In genomic region chr10:119039732-119040131, GRCm38 (mm10) we compare ENCODE assay signal across 21 mouse cellular contexts.
DNase-seq lines count a peak whose midpoint lies in the region; ATAC-seq and TF ChIP-seq lines count a peak whose summit lies in the region.
"Had no signal": no experiment of that assay in that cellular context is flagged by ENCODE, and none has a peak within 500 bp of the region (broad histone marks: within the 10 kb centered on the region; RNA-seq: fewer than 3 reads in every experiment).

No protein-coding gene starts in this region.

- no peak overlapping the region for H3K9ac ChIP-seq in lung, postnatal 0 days (replicated peaks; ENCODE audit: low read depth)
- H3K9ac ChIP-seq: embryonic facial prominence, embryonic 15.5 days; heart, embryonic 13.5 days; hindbrain, embryonic 14.5 days; limb, embryonic 15.5 days; liver, postnatal 0 days; neural tube, embryonic 12.5 days had no signal

- H3K4me2 ChIP-seq in lung, postnatal 0 days (replicated peaks; ENCODE audit: low read depth, low read length), result no peak overlapping the region
- H3K4me2 ChIP-seq: embryonic facial prominence, embryonic 15.5 days; heart, embryonic 13.5 days; hindbrain, embryonic 14.5 days; limb, embryonic 15.5 days; midbrain, embryonic 11.5 days; neural tube, embryonic 12.5 days had no signal

- H3K36me3 ChIP-seq in kidney, adult 2 months (ENCODE audit: control insufficient read depth, insufficient read depth, low read length), result no peaks in the 10 kb centered on the region
- no peaks in the 10 kb centered on the region for H3K36me3 ChIP-seq in lung, postnatal 0 days (ENCODE audit: insufficient read depth, low read length)
- H3K36me3 ChIP-seq: embryonic facial prominence, embryonic 15.5 days; heart, embryonic 13.5 days; limb, embryonic 15.5 days; neural tube, embryonic 12.5 days had no signal

- H3K27me3 ChIP-seq in kidney, adult 2 months (replicated peaks; ENCODE audit: control insufficient read depth, insufficient read depth, low read length), result no peaks in the 10 kb centered on the region
- H3K27me3 ChIP-seq in lung, postnatal 0 days (replicated peaks; ENCODE audit: insufficient read depth, low read length), result no peaks in the 10 kb centered on the region
- no peaks in the 10 kb centered on the region for H3K27me3 ChIP-seq in cerebellum, adult 2 months (ENCODE audit: control insufficient read depth, insufficient read depth, low read length)
- H3K27me3 ChIP-seq: embryonic facial prominence, embryonic 15.5 days; heart, embryonic 13.5 days; limb, embryonic 15.5 days; neural tube, embryonic 12.5 days; Patski had no signal

- H3K4me1 ChIP-seq in kidney, adult 2 months (ENCODE audit: control insufficient read depth, insufficient read depth, low read length), result no peaks in the 10 kb centered on the region
- H3K4me1 ChIP-seq in lung, postnatal 0 days (ENCODE audit: insufficient read depth, low read depth, low read length), result no peaks in the 10 kb centered on the region
- no peaks in the 10 kb centered on the region for H3K4me1 ChIP-seq in cerebellum, adult 2 months (ENCODE audit: control insufficient read depth, insufficient read depth, low read length)
- H3K4me1 ChIP-seq: embryonic facial prominence, embryonic 15.5 days; limb, embryonic 15.5 days had no signal

- H3K9me3 ChIP-seq in lung, postnatal 0 days (ENCODE audit: low read length), result no peaks in the 10 kb centered on the region
- H3K9me3 ChIP-seq: embryonic facial prominence, embryonic 15.5 days; heart, embryonic 13.5 days; limb, embryonic 15.5 days; neural tube, embryonic 12.5 days had no signal

- WGBS in kidney, adult 2 months, result 45% methylated on average over 3 of the region's 3 CpGs
- WGBS in lung, postnatal 0 days, result 21% methylated on average over 3 of the region's 3 CpGs
- 82% methylated on average over 3 of the region's 3 CpGs for WGBS in cerebellum, adult 2 months

- TF ChIP-seq POLR2A in kidney, adult 2 months (IDR thresholded peaks at IDR 0.05; ENCODE audit: low read depth, low read length), result no peak
- TF ChIP-seq POLR2A in cerebellum, adult 2 months (IDR thresholded peaks at IDR 0.05; ENCODE audit: borderline replicate concordance, insufficient read depth, low read length), result no peak

- no peak overlapping the region for H3K4me3 ChIP-seq in kidney, adult 2 months (ENCODE audit: insufficient read depth, low read depth, low read length)
- no peak overlapping the region for H3K4me3 ChIP-seq in lung, postnatal 0 days (ENCODE audit: low read depth, low read length)
- no peak overlapping the region for H3K4me3 ChIP-seq in cerebellum, adult 2 months (replicated peaks; ENCODE audit: insufficient read depth, low read depth, low read length)
- H3K4me3 ChIP-seq: embryonic facial prominence, embryonic 15.5 days; gastrocnemius, adult 2 months; heart, embryonic 13.5 days; limb, embryonic 15.5 days; neural tube, embryonic 12.5 days had no signal

- TF ChIP-seq CTCF in kidney, adult 2 months (conservative IDR thresholded peaks at IDR 0.05; ENCODE audit: insufficient read depth, insufficient read length, low read depth, low read length), result no peak
- TF ChIP-seq CTCF in lung, postnatal 0 days (IDR thresholded peaks at IDR 0.05), result no peak
- TF ChIP-seq CTCF in cerebellum, adult 2 months (IDR thresholded peaks at IDR 0.05; ENCODE audit: borderline replicate concordance, insufficient read depth, low read depth, low read length), result no peak

- no peak for DNase-seq in kidney, adult 2 months
- no peak for DNase-seq in kidney, adult 18-20 months
- DNase-seq in lung, postnatal 0 days (ENCODE audit: low spot score), result peak; percentile 51
- DNase-seq in lung, postnatal 36 days, result no peak
- peak; percentile 11 for DNase-seq in T-cell, adult 2 months (ENCODE audit: low spot score)
- no peak for DNase-seq in embryo, embryonic 9.5 days (ENCODE audit: extremely low spot score)
- no peak for DNase-seq in cerebellum, adult 2 months
- DNase-seq: adrenal gland, postnatal 10 days; cerebellum, adult 11 months; cerebellum, postnatal 14 days; gastrocnemius, adult 2 months; liver, postnatal 0 days had no signal

- peak; percentile 90 for TF ChIP-seq EP300 in lung, postnatal 0 days (IDR thresholded peaks at IDR 0.05)

- peak; percentile 54; the same call in 1 of the 2 replicates for ATAC-seq in lung, postnatal 0 days
- peak; percentile 47; the same call in 1 of the 2 replicates for ATAC-seq in megakaryocyte, adult 5-6 weeks (ENCODE audit: poor library complexity, severe bottlenecking)
- ATAC-seq: activated CD4-positive, CD25-positive, alpha-beta regulatory T cell, adult 4 months; Patski had no signal

- 0 out of 2 replicates have a peak overlapping the region, but pooled peaks have one; percentile 49 for H3K27ac ChIP-seq in kidney, adult 2 months (ENCODE audit: insufficient read depth, low read depth, low read length)
- H3K27ac ChIP-seq in lung, postnatal 0 days (ENCODE audit: low read length), result no peak overlapping the region
- no peak overlapping the region for H3K27ac ChIP-seq in cerebellum, adult 2 months (ENCODE audit: insufficient read depth, low read length)
- H3K27ac ChIP-seq: embryonic facial prominence, embryonic 15.5 days; gastrocnemius, adult 2 months; hindbrain, embryonic 14.5 days; limb, embryonic 15.5 days; neural tube, embryonic 12.5 days had no signal

Comparison
In these comparisons a context has a peak if more than half of its experiments do, and no peak if none do; other contexts are left out.
1. DNase-seq: peak in lung, postnatal 0 days (single experiment) and T-cell, adult 2 months (single experiment); none in kidney, adult 2 months (single experiment), kidney, adult 18-20 months (single experiment), lung, postnatal 36 days (single experiment), embryo, embryonic 9.5 days (single experiment) and cerebellum, adult 2 months (0 of 2).